Mouse (Mus musculus) urinary bladder, postnatal 4 days (tissue): ENCODE results near the gene Vmn1r83.

Source experiments
- DNase-seq, 2 experiments: peaks; one replicate each; pipeline ENCODE4 v3.0.0; 2021 to 2022; ENCODE audit warnings: low spot score in 2 of 2

The Vmn1r83 gene

GRCm38 (mm10) chr7:12329381-12329780 lies at the start of gene Vmn1r83:
Gene Vmn1r83 (minus strand): TSS chr7:12329481.
- DNase-seq: no peak

- DNase-seq: no peak
Observed at GRCm38 (mm10) chr7:12369173-12369572, 39.9 kb upstream of the Vmn1r83 start, which contains the start of gene Vmn1r84. Gene Vmn1r84 (minus strand): TSS chr7:12369273.

GRCm38 (mm10) chr7:12300130-12300529 lies 29.2 kb downstream of the Vmn1r83 start, which contains the start of gene Vmn1r82:
Gene Vmn1r82 (plus strand): TSS chr7:12300430.
- no peak for DNase-seq
